Mouse (Mus musculus) myocyte (in vitro differentiated cells): Measurements from ENCODE around the gene Gm35549.

Experiments used
- E2F4 ChIP-seq: IDR thresholded peaks from one replicate; pipeline ENCODE4 v1.6.1; 2011; ENCODE audit warnings: mild to moderate bottlenecking, control low read depth, moderate library complexity; ENCODE audit not compliant: insufficient read depth
- MAX ChIP-seq: IDR thresholded peaks from one replicate; pipeline ENCODE4 v1.6.1; 2011; ENCODE audit warnings: low read depth, mild to moderate bottlenecking, control low read depth
- POLR2AphosphoS2 ChIP-seq: IDR thresholded peaks from one replicate; pipeline ENCODE4 v1.6.1; 2011; ENCODE audit warnings: low read depth, control low read depth; ENCODE audit not compliant: insufficient read length

- TF ChIP-seq E2F4 (no peak), MAX (no peak), POLR2AphosphoS2 (no peak)
These were observed 30.8 kb upstream of the Gm35549 start for GRCm38 (mm10) chr9:122874653-122875052.
